Mouse (Mus musculus) right cerebral cortex, postnatal 25 days (tissue): ENCODE measurements around the gene Dgcr8.
A peak's percentile ranks its signal among the peaks of the same experiment; 100 is the strongest.

Source experiments
- DNase-seq: peaks from one replicate; pipeline ENCODE4 v3.0.0; 2022

Gene Dgcr8

GRCm38 (mm10) chr16:18248433-18249363 lies 40.3 kb downstream of the Dgcr8 start, which contains the start of the genes Trmt2a and Ranbp1:
Gene Trmt2a (plus strand): TSS chr16:18248679.
Gene Ranbp1 (minus strand): TSS chr16:18248732.
- peak; percentile 99 for DNase-seq

DNA sequence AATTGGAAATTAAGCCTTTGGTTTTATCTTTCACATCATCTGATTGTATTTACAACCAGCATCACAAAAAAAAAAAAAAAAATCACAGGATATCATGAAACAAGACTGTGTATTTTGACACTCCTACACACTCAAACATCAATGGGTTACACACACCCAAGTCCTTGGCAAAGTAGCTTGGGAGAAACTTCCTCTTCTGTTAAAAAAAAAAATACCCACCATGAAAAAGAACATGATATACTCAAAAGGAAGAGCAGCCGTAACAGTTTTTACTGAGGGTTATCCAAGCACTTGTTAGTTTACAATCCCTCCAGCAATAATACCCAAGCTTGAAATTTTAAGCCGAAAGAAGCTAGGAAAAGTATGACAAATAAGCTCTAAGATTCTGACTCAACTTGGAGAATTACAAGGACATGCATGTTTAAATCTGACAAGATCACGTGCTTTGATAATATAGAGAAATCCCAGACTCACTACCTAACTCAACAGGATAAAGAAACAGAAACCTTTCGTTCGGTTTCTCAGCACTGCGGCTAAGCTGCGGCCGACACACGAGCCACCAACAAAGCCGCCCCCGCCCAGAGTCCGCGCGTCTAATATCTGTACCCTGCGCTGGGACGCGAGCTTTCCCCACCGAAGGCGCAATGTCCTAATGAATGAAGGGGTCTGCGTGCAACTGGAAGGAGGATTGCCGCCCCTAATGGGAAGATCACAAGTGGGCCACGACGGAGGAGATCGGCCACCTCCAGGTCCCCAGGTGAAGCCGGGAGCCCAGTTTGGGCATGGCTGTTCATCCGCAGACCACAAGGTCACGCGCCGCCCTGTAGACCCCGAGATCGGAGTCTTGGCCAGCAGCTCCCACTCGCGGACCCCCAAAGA lies 41.3 kb downstream of the Dgcr8 start:
- peak; percentile 36 for DNase-seq

DNA sequence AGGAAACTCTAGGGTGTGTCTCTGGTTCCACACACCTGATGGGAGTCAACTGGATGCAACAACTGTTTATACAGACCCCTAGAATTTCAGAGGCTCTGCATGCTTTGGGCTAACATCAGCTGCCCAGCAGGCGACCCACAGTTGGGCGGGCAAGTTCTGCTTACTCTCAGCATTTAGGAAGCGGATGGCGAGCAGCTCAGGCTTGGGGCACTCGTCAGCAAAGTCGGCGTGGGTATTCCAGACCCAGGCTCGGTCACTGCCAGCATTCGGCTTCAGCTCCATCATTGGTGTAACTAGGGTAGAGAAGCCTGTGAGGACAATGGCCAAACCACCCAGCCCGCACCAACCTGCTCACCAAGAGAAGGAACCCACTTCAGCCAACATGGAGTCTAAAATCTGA lies 47.5 kb downstream of the Dgcr8 start:
- no peak for DNase-seq

GRCm38 (mm10) chr16:18236676-18237501 lies 52.2 kb downstream of the Dgcr8 start:
- DNase-seq, result no peak

DNA sequence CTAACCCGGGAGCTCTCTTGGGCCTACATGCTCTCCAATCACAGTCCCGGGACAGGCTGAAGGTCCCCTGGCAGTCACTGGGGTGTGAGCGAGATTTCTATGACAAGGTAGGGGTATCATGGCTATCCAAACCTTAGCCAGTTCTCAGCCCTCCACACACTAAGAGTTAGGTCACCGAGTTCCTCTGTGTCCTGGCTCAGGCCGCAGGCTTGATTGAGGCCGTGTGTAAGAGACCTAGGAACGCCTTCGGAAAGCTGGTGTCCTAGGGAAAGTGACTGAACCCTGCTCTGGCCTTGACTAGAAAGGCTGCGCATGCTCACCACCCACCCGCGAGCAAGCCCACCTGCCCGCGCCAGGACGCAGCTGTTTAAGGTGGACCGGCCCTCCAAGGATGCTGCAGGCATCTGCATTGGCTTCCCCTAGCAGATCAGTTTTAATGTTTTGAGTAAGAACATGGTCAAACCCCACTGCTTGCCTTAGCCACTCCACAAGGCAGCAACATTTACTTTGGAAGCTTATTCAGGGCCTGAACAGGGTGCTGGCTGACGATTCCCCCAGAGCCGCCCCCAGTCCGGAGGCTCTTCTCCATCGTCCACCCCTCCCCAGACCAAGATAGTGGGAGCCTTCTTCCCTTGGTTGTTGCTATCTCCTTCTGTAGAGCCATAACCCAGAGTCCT lies 53.5 kb downstream of the Dgcr8 start:
- peak; percentile 70 for DNase-seq

DNA sequence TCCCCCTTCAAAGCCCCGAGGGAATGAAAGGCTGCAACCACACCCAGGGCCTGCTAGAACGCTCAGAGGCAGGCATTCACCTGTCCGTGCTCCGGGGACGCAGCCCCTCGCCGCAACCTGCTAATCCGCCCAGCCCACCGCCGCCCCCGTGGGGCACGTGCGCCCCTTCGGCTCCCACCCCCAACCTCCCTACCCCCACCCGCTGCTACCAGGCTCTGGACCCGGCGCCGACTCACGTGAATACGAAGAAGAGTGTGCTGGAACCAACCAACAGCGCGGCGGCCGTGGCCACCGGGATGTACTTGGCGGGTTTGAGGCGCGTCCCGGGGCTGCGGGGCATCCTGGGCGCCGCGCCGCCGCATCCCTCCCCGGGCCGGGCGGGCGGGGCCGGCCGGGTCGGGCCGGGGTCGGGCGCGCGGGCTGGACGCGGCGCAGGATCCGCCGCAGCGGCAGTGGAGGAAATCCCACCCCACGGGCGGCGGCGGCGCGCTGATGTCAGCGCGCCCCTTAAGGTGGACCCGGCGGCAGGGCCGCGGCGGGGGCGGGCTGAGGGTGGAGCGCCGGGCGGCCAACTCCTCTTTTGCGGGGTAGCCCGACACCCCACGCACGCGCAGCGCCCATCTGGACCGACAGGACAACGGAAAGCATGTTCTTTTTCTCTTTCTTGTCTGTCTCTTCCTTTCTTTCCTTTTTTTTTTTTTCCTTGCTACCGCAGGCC lies 54.2 kb downstream of the Dgcr8 start, which contains the start of gene Zdhhc8:
Gene Zdhhc8 (minus strand): TSS at position 466 of the 718 bp plus-strand sequence.
- DNase-seq, result peak; percentile 85

DNA sequence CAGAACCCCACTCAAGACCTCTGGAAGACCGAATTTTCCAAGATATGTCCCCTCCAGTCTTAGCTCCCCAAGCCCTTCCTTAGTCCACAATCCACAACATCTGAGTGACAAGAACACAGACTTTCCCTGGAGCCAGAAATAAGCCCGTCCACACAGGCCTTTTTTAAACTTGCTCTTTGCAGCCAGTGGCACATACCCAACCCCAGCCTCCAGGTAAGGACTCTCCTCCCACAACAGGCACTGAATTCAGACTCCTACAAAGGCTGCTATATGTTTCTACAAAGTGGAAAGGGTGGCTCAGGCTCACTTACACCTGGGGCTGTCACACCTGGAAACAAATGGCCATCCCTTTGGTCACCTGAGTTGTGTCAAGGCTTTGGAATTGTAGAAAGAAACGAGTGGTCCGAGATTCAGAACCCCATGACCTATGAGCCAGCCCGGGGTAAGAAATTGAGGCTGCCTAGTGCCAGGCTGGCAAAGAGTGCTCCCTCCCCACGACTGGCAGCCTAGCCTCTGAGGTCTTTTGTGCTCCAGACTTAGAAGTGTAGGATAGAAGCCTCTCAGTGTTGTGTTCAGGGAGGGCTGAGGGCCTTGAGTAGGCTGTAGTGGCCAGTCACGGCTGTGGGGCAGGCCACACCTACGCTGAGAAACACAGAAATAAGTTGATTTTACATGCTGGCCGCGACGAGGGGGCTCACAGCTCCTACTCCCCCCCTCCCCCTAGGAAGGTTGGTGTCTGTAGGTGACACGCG lies 55.0 kb downstream of the Dgcr8 start:
- DNase-seq, result no peak

GRCm38 (mm10) chr16:18233451-18233850 lies 55.6 kb downstream of the Dgcr8 start:
- DNase-seq, result no peak

DNA sequence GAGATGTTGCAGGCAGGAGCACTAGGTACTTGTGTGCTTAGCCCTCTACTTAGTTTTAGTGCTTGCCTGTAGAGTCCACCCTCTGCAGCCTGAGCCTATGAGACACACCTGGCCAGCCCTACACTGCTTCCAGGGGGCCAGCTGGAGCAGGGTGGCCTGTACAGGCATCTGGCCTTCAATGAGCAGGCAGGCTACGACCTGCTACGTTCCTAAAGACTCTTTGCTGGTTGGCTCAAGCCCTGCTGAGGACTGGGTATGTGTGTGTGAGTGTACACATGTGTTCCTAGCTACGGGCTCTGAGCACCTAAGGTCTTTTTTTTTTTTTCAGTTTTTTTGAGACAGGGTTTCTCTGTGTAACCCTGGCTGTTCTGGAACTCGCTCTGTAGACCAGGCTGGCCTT lies 57.6 kb downstream of the Dgcr8 start:
- no peak for DNase-seq

- DNase-seq, result no peak
Measured at GRCm38 (mm10) chr16:18231047-18231446, 58.0 kb downstream of the Dgcr8 start.

- no peak for DNase-seq
Measured at GRCm38 (mm10) chr16:18230617-18231016, 58.4 kb downstream of the Dgcr8 start.

- DNase-seq, result peak; percentile 87
Measured at GRCm38 (mm10) chr16:18229622-18230021, 59.4 kb downstream of the Dgcr8 start.

DNA sequence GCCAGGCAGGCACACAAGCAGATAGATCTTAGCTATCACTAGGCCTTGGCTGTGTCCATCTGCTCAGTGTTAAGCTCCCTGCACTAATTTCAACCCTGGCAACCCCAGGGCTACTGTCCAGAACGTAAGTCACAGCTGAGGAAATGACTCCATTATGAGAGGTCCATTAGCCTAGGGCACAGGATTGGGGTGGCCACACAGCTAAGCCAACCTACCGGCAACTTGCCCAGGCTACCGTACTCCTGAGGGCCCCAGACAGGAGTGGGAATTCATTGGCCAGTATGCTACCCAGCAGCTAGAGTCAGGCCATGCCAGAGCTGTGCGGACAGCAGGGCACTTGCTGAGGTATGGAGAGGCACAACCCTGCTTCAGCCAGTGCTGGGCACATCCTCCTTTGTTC lies 60.2 kb downstream of the Dgcr8 start:
- DNase-seq, result no peak

DNA sequence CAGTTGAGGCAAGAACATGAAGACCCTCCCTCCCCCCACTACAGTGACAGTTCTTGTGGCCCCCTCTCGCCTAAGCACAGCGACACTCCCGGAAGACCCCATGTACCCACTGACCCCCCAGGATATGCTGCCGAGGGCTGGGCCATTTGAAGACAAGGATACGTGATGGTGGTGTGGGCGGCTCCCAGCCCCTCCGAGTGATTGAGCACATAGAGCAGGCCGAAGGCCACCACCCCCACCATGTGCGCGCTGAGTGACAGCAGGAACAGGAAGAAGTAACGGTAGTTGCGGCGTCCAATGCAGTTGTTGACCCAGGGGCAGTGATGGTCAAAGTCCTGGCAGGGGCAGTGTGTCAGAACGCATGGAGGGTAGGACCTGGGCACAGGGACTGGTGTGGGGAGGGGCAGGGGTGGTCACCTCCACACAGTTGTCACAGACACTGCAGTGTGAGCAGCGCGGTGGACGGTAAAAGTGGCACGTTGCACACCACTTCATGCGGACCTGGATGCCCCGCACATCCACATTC lies 61.1 kb downstream of the Dgcr8 start:
- DNase-seq, result no peak

GRCm38 (mm10) chr16:18227187-18227586 lies 61.9 kb downstream of the Dgcr8 start:
- no peak for DNase-seq

DNA sequence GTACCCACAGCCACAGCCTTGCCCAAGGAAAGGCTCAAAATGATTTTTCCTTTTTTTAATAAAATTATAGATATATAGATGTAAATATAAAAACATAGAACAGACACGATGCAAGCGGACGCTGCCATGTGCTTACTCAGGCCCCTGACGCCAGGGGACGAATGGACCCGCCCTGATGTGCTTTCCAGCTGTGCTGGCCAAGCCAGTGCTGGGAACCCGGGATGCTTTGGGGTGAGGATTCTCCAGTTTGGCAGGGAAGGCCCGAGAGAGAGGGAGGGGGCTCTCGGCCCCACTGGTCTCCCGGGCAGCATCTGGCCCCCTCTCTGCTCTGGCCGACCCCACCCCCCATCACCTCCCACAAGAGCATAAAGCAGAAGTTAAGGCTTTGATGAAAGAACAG lies 66.9 kb downstream of the Dgcr8 start:
- DNase-seq, result no peak

DNA sequence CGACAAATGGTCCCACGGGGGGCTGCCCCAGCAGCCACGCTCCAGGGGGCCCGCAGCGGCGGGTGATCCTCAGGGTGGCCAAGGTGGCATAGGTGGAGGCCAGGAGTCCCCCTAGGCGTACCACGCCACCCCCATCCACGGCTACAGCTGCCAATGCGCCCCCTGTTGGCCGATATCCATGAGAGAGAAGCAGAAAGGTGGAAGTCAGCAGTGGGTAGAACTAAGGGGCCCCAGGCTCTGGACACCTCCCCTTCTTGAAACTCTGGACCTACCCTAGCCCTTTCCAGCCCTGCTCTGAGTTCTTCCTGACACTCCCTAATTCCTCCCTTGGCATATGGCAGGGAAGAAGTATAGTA lies 67.5 kb downstream of the Dgcr8 start:
- no peak for DNase-seq

DNA sequence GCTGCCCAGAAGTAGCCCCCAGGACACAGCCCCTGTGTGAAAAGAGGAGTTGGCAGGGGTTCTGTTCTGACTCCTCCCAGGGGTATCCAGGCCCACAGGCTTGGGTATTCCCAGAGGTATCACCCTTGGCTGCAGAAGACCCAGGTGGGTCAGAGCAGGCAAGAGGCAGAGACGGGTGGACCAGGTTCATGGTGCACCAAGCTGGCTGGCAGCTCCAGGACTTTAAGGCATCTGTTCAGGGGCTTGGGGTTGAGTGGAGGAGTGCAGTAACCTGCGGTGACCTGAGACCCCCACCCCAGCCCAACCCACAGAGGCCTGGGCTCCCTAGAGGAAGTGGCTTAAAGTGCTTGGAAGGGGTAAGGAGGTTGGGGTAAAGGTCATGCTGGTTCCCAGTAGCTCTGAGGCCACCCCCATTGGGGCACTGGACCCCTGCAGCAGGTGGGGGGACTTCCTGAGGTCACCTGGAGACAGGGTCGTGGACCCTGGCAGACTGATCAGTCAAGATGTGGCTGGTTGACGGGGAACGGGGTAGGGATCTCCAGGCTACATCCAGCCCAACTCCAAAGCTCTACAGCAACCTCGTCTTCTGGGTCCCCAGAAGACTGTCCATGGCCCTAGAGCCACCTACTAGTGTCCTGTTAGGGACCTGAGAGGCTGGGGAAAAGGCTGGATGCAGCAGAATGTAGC lies 68.0 kb downstream of the Dgcr8 start:
- no peak for DNase-seq

DNA sequence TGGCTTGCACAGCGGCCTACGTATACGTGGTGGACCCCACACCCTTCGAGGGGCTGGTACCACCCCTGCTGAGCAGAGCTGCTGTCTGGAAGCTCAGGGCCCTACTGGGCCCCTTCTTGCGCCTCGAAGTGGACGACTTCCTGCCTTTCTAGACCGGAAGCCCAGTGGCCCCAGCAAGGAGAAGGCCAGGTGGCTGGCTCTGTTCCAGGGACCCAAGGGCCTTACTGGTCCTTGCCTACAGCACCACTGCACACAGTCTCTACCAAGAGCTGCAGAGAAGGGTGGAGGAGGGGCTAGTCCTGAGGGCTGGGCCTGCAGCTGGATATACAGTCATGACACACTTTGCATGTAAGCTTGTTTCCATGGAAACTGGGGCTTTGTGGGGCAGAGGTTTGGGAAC lies 69.0 kb downstream of the Dgcr8 start:
- no peak for DNase-seq

GRCm38 (mm10) chr16:18218580-18218996 lies 70.5 kb downstream of the Dgcr8 start:
- no peak for DNase-seq
